Comparison of ENCODE assay signal across 8 mouse cellular contexts in the genomic region with DNA sequence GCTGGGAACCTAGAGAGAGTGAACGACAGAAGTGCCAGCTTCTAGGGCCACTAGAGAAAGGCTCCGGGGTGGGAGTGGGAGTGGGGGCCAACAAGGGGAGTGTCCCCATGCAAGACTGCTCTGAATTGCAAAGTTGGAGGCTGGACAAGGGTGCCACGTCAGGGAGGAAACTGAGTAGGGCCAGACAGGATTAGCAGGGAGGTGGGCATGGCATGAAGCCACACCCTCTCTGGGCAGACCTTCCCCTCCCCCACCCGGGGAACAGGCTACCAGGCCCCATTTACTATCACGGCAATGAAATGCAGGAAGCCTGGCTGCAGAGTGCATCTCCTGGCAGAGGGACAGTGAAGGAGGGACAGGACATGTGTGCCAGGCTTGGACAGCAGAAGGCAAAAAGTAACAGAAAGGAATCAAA. TPM values are rescaled to one million over a fixed set of nuclear protein-coding genes. Genes with fewer than 3 reads are reported as not detected.
DNase-seq lines count a peak whose midpoint lies in the region; ATAC-seq and TF ChIP-seq lines count a peak whose summit lies in the region.
"Had no signal": no experiment of that assay in that cellular context is flagged by ENCODE, and none has a peak within 500 bp of the region (broad histone marks: within the 10 kb centered on the region; RNA-seq: fewer than 3 reads in every experiment).

No protein-coding gene starts in this region.

- intact Hi-C loops in gastrocnemius, postnatal 36 days (cut with DNase I): no loop called here

- no peaks in the 10 kb centered on the region for H3K9me3 ChIP-seq in kidney, embryonic 14.5 days (ENCODE audit: control insufficient read depth, low read length)

- TF ChIP-seq POLR2A in thymus, adult 2 months (IDR thresholded peaks at IDR 0.05; ENCODE audit: control insufficient read depth, extremely low read depth, insufficient read depth, low read length, poor library complexity): no peak

- peak; percentile 59 for DNase-seq in adrenal gland, postnatal 25 days
- DNase-seq in cerebellum, adult 9-11 months: peak; percentile 83
- peak; percentile 62 to 68 for DNase-seq in gastrocnemius, postnatal 36 days
- DNase-seq in lung, postnatal 14 days: peak; percentile 45
- DNase-seq in thymus, adult 2 months: no peak

- H3K36me3 ChIP-seq in kidney, embryonic 14.5 days (ENCODE audit: control insufficient read depth, insufficient read depth, low read length): no peaks in the 10 kb centered on the region
- no peaks in the 10 kb centered on the region; the same call in 1 of the 2 replicates for H3K36me3 ChIP-seq in thymus, adult 2 months (ENCODE audit: control insufficient read depth, insufficient read depth, low read length)

- H3K4me1 ChIP-seq in kidney, embryonic 14.5 days (ENCODE audit: control insufficient read depth, insufficient read depth, low read length): peaks cover 7% of the 10 kb centered on the region
- peaks cover 53% of the 10 kb centered on the region for H3K4me1 ChIP-seq in thymus, adult 2 months (replicated peaks; ENCODE audit: control insufficient read depth, insufficient read depth, low read length)

- WGBS in kidney, embryonic 14.5 days: 0% methylated on average over 5 of the region's 5 CpGs
- WGBS in thymus, adult 2 months: 6% methylated on average over 5 of the region's 5 CpGs

- peak; percentile 41; the same call in 1 of the 2 replicates for ATAC-seq in kidney, embryonic 14.5 days (ENCODE audit: low FRiP score, low TSS enrichment)
- ATAC-seq in frontal cortex, adult (ENCODE audit: low TSS enrichment): no peak

- peak overlapping the region; percentile 28 for H3K4me3 ChIP-seq in kidney, embryonic 14.5 days (ENCODE audit: low read length)
- peak overlapping the region; percentile 16 for H3K4me3 ChIP-seq in thymus, adult 2 months (ENCODE audit: control insufficient read depth, insufficient read depth, low read length)

- peak overlapping the region; percentile 48 for H3K4me2 ChIP-seq in kidney, embryonic 14.5 days (replicated peaks; ENCODE audit: low read depth, low read length)

- TF ChIP-seq CTCF in thymus, adult 2 months (IDR thresholded peaks at IDR 0.05; ENCODE audit: borderline replicate concordance, control insufficient read depth, extremely low read depth, insufficient read depth, low read length, poor library complexity): no peak

- no peak overlapping the region for H3K27ac ChIP-seq in kidney, embryonic 14.5 days (ENCODE audit: low read depth, low read length)
- H3K27ac ChIP-seq in thymus, adult 2 months (ENCODE audit: control insufficient read depth, insufficient read depth, low read length): peak overlapping the region; percentile 10; the same call in 1 of the 2 replicates

- peak overlapping the region; percentile 37; the same call in 1 of the 2 replicates for H3K9ac ChIP-seq in kidney, embryonic 14.5 days (ENCODE audit: low read depth, low read length)

- 0 out of 2 replicates have a peak, but pooled peaks cover 2% of the 10 kb centered on the region for H3K27me3 ChIP-seq in kidney, embryonic 14.5 days (ENCODE audit: control insufficient read depth, insufficient read depth, low read length)
- H3K27me3 ChIP-seq in thymus, adult 2 months (ENCODE audit: control insufficient read depth, insufficient read depth, low read length): no peaks in the 10 kb centered on the region

RNA-seq across cellular contexts. Expression of gene Rorc, which starts 1.0 kb away (rescaled TPM):
- 13.9 and 19.0 TPM in 2 replicates for total RNA-seq in adrenal gland, postnatal 25 days (2021)
- 10 to 100 TPM; 45.6 to 68.8 TPM for total RNA-seq in gastrocnemius, postnatal 36 days (2021)
- polyA plus RNA-seq in kidney, embryonic 14.5 days (2014; fragmentation: Nextera tagmentation; extraction: Ambion mirVana): 3.4 and 6.1 TPM in 2 replicates
- polyA plus RNA-seq in thymus, adult 2 months (2012; rRNA removed): 296 and 308 TPM in 2 replicates

RNA-seq across cellular contexts. Expression of gene C2cd4d, which starts 11.4 kb away (rescaled TPM):
- total RNA-seq in adrenal gland, postnatal 25 days (2021): 0.49 TPM in 1 of 2 replicates, not detected in the other
- under 1 TPM in 1 of 2 experiments, not detected in 1; 0.39 TPM for total RNA-seq in gastrocnemius, postnatal 36 days (2021)
- 1.0 and 1.5 TPM in 2 replicates for polyA plus RNA-seq in kidney, embryonic 14.5 days (2014; fragmentation: Nextera tagmentation; extraction: Ambion mirVana)
- polyA plus RNA-seq in thymus, adult 2 months (2012; rRNA removed): 0.39 and 0.55 TPM in 2 replicates
- total RNA-seq: neutrophil, adult 5-6 weeks had no signal

RNA-seq across cellular contexts. Expression of gene Lingo4, which starts 24.7 kb away (rescaled TPM):
- total RNA-seq in adrenal gland, postnatal 25 days (2021): 0.76 and 0.90 TPM in 2 replicates
- total RNA-seq in gastrocnemius, postnatal 36 days (2021): under 1 TPM; 0.15 to 0.26 TPM
- 0.17 and 0.24 TPM in 2 replicates for polyA plus RNA-seq in kidney, embryonic 14.5 days (2014; fragmentation: Nextera tagmentation; extraction: Ambion mirVana)
- 6.0 and 6.1 TPM in 2 replicates for polyA plus RNA-seq in thymus, adult 2 months (2012; rRNA removed)
- total RNA-seq: neutrophil, adult 5-6 weeks had no signal

RNA-seq across cellular contexts. Expression of gene Them5, which starts 31.7 kb away (rescaled TPM):
- not detected in 2 replicates for total RNA-seq in adrenal gland, postnatal 25 days (2021)
- total RNA-seq in gastrocnemius, postnatal 36 days (2021): not detected
- not detected in 2 replicates for polyA plus RNA-seq in kidney, embryonic 14.5 days (2014; fragmentation: Nextera tagmentation; extraction: Ambion mirVana)
- 0.27 and 0.35 TPM in 2 replicates for polyA plus RNA-seq in thymus, adult 2 months (2012; rRNA removed)
- total RNA-seq: neutrophil, adult 5-6 weeks had no signal

RNA-seq across cellular contexts. Expression of gene Tdrkh, which starts 39.5 kb away (rescaled TPM):
- 8.2 and 10.6 TPM in 2 replicates for total RNA-seq in adrenal gland, postnatal 25 days (2021)
- total RNA-seq in gastrocnemius, postnatal 36 days (2021): 1 to 10 TPM; 1.3 to 1.9 TPM
- 13.1 and 13.3 TPM in 2 replicates for polyA plus RNA-seq in kidney, embryonic 14.5 days (2014; fragmentation: Nextera tagmentation; extraction: Ambion mirVana)
- polyA plus RNA-seq in thymus, adult 2 months (2012; rRNA removed): 2.6 and 4.1 TPM in 2 replicates
